Mouse (Mus musculus): ENCODE data around the gene S100g.

- no peak for TF ChIP-seq CEBPB (IDR thresholded peaks at IDR 0.05; ENCODE audit: insufficient read depth, poor library complexity, severe bottlenecking)
- TF ChIP-seq POLR2AphosphoS2 (IDR thresholded peaks at IDR 0.05; ENCODE audit: insufficient read length, low read depth): no peak
- TF ChIP-seq REST (IDR thresholded peaks at IDR 0.05; ENCODE audit: insufficient read depth, insufficient read length): no peak
- TF ChIP-seq POLR2A (IDR thresholded peaks at IDR 0.05; ENCODE audit: insufficient read length, low read depth): no peak
- no peak for TF ChIP-seq MYOG (IDR thresholded peaks at IDR 0.05; ENCODE audit: control insufficient read depth in 1 of 3, insufficient read depth in 1 of 3, insufficient read length in 2 of 3, low read depth in 2 of 3)
- TF ChIP-seq TCF12 (IDR thresholded peaks at IDR 0.05; ENCODE audit: insufficient read depth, poor library complexity, severe bottlenecking): no peak
- no peak for TF ChIP-seq USF1 (IDR thresholded peaks at IDR 0.05; ENCODE audit: low read depth)
Observed at GRCm38 (mm10) chrX:162957921-162958320, 6.5 kb downstream of the S100g start.

Data from myocyte (in vitro differentiated cells).